Mouse (Mus musculus): ENCODE measurements around the gene Card14.

- TF ChIP-seq CTCF (conservative IDR thresholded peaks at IDR 0.05; ENCODE audit: low read length) (no peak), NANOG (IDR thresholded peaks at IDR 0.05; ENCODE audit: borderline replicate concordance, low read length) (no peak)
These were observed 41.8 kb upstream of the Card14 start for GRCm38 (mm10) chr11:119265811-119266210.
